Mouse (Mus musculus) forebrain, embryonic 11.5 days (tissue): Measurements from ENCODE around the gene Rsph9. TPM values are rescaled to one million over a fixed set of nuclear protein-coding genes. Genes with fewer than 3 reads are reported as not detected.

Experiments
- ATAC-seq: fragments of 200-750 bp; cut with Nextera tagmentation; replicated peaks from 2 replicates; pipeline ENCODE4 v1.8.0; 2017; ENCODE audit warnings: moderate TSS enrichment; ENCODE audit not compliant: low FRiP score
- DNase-seq: peaks from one replicate; pipeline ENCODE4 v3.0.0-alpha.2; 2017; ENCODE audit warnings: low spot score
- H3K27ac ChIP-seq: fragments of 300-500 bp; sonication (generic); 2 replicates; pipeline ENCODE4 v1.5.1; 2014; ENCODE audit warnings: low read depth, low read length
- H3K27me3 ChIP-seq: fragments of 300-500 bp; sonication (generic); 2 replicates; pipeline ENCODE4 v1.6.1; 2014; ENCODE audit warnings: mild to moderate bottlenecking, low read length, mixed read lengths; ENCODE audit not compliant: control insufficient read depth, insufficient read depth
- H3K36me3 ChIP-seq: fragments of 300-500 bp; sonication (generic); 2 replicates; pipeline ENCODE4 v1.6.1; 2014; ENCODE audit warnings: mild to moderate bottlenecking, low read length, moderate library complexity, mixed read lengths; ENCODE audit not compliant: control insufficient read depth, insufficient read depth
- H3K4me1 ChIP-seq: fragments of 300-500 bp; sonication (generic); replicated peaks from 2 replicates; pipeline ENCODE4 v1.6.1; 2014; ENCODE audit warnings: low read length, mixed read lengths; ENCODE audit not compliant: control insufficient read depth, insufficient read depth
- H3K4me2 ChIP-seq: fragments of 300-500 bp; sonication (generic); 2 replicates; pipeline ENCODE4 v1.6.1; 2014; ENCODE audit warnings: low read depth, mild to moderate bottlenecking, low read length, moderate library complexity, mixed read lengths; ENCODE audit not compliant: severe bottlenecking
- H3K4me3 ChIP-seq: fragments of 300-500 bp; sonication (generic); 2 replicates; pipeline ENCODE4 v1.5.1; 2014; ENCODE audit warnings: low read depth, low read length
- H3K9ac ChIP-seq: fragments of 300-500 bp; sonication (generic); 2 replicates; pipeline ENCODE4 v1.6.1; 2014; ENCODE audit warnings: low read length
- H3K9me3 ChIP-seq: fragments of 300-500 bp; sonication (generic); 2 replicates; pipeline ENCODE4 v1.6.1; 2016; ENCODE audit warnings: low read length, mixed read lengths; ENCODE audit not compliant: control insufficient read depth
- WGBS: fragments of 180-500 bp; shearing (Covaris S2); extraction: QIAGEN DNeasy Blood & Tissue Kit; methylation state at CpG from one replicate; pipeline ENCODE4 v1.1.7; 2014; 5-methylcytosine and 5-hydroxymethylcytosine counted together
- polyA plus RNA-seq: library from polyadenylated mRNA; unstranded; fragments of >200 nt; fragmentation: Nextera tagmentation; extraction: Ambion mirVana; gene quantifications from 2 replicates; pipeline ENCODE4 v1.2.1, GENCODE M21; 2014

Rsph9 gene
- polyA plus RNA-seq, 1 experiment from 2014 or later: 15.6 TPM

- Histone ChIP-seq H3K27ac (no peak overlapping the region), H3K4me2 (no peak overlapping the region), H3K9ac (no peak overlapping the region), H3K4me1 (no peaks in the 10 kb centered on the region), H3K27me3 (no peaks in the 10 kb centered on the region), H3K36me3 (peaks cover 4% of the 10 kb centered on the region; the same call in 1 of the 2 replicates), H3K4me3 (no peak overlapping the region), H3K9me3 (no peaks in the 10 kb centered on the region)
- WGBS: 86% methylated on average over 4 of the region's 4 CpGs
- no peak for ATAC-seq
- DNase-seq: no peak
Observed at GRCm38 (mm10) chr17:46118423-46118850, 25.6 kb downstream of the Rsph9 start.

- WGBS: 88% methylated on average over 13 of the region's 13 CpGs
Observed at GRCm38 (mm10) chr17:46117623-46118422, 26.2 kb downstream of the Rsph9 start.

GRCm38 (mm10) chr17:46116881-46117280 is 27.1 kb downstream of the Rsph9 start:
- no peak overlapping the region for H3K9ac ChIP-seq
- H3K36me3 ChIP-seq: peaks cover 3% of the 10 kb centered on the region; the same call in 1 of the 2 replicates
- H3K27me3 ChIP-seq: no peaks in the 10 kb centered on the region
- DNase-seq: no peak
- no peaks in the 10 kb centered on the region; the same call in 1 of the 2 replicates for H3K4me1 ChIP-seq
- no peaks in the 10 kb centered on the region for H3K9me3 ChIP-seq
- H3K27ac ChIP-seq: no peak overlapping the region
- no peak for ATAC-seq
- 83% methylated on average over 3 of the region's 3 CpGs for WGBS
- no peak overlapping the region for H3K4me2 ChIP-seq
- H3K4me3 ChIP-seq: no peak overlapping the region

More at GRCm38 (mm10) chr17:46117623-46118422, 26.2 kb downstream of the Rsph9 start:
- no peak overlapping the region for H3K27ac ChIP-seq
- H3K4me1 ChIP-seq: no peaks in the 10 kb centered on the region
- no peak for ATAC-seq
- no peaks in the 10 kb centered on the region for H3K27me3 ChIP-seq
- no peak overlapping the region for H3K4me3 ChIP-seq
- peaks cover 3% of the 10 kb centered on the region; the same call in 1 of the 2 replicates for H3K36me3 ChIP-seq
- H3K4me2 ChIP-seq: no peak overlapping the region
- no peaks in the 10 kb centered on the region for H3K9me3 ChIP-seq
- no peak overlapping the region for H3K9ac ChIP-seq
- no peak for DNase-seq

GRCm38 (mm10) chr17:46116138-46116537 is 27.9 kb downstream of the Rsph9 start:
- DNase-seq: no peak
- 75% methylated on average over 11 of the region's 11 CpGs for WGBS
- no peaks in the 10 kb centered on the region; the same call in 1 of the 2 replicates for H3K4me1 ChIP-seq
- H3K9ac ChIP-seq: no peak overlapping the region
- H3K4me3 ChIP-seq: no peak overlapping the region
- H3K27me3 ChIP-seq: no peaks in the 10 kb centered on the region
- H3K4me2 ChIP-seq: no peak overlapping the region
- H3K36me3 ChIP-seq: peaks cover 3% of the 10 kb centered on the region; the same call in 1 of the 2 replicates
- H3K27ac ChIP-seq: no peak overlapping the region
- H3K9me3 ChIP-seq: no peaks in the 10 kb centered on the region
- ATAC-seq: no peak

- Histone ChIP-seq H3K4me1 (no peaks in the 10 kb centered on the region; the same call in 1 of the 2 replicates), H3K4me3 (no peak overlapping the region), H3K27me3 (no peaks in the 10 kb centered on the region), H3K9me3 (no peaks in the 10 kb centered on the region), H3K9ac (no peak overlapping the region), H3K4me2 (no peak overlapping the region), H3K36me3 (peaks cover 2% of the 10 kb centered on the region; the same call in 1 of the 2 replicates), H3K27ac (no peak overlapping the region)
- WGBS: 72% methylated on average over 2 of the region's 2 CpGs
- no peak for DNase-seq
- no peak for ATAC-seq
Observed at GRCm38 (mm10) chr17:46115489-46115888, 28.5 kb downstream of the Rsph9 start.

- H3K9me3 ChIP-seq: no peaks in the 10 kb centered on the region
- H3K9ac ChIP-seq: peak within 1 kb of the TSS; percentile 73
- DNase-seq: peak; percentile 89
- peak within 1 kb of the TSS; percentile 75 for H3K4me2 ChIP-seq
- H3K4me3 ChIP-seq: peak within 1 kb of the TSS; percentile 82
- no peaks in the 10 kb centered on the region for H3K36me3 ChIP-seq
- no peaks in the 10 kb centered on the region for H3K27me3 ChIP-seq
- ATAC-seq: peak; percentile 92
- H3K4me1 ChIP-seq: no peaks in the 10 kb centered on the region; the same call in 1 of the 2 replicates
- H3K27ac ChIP-seq: no peak within 1 kb of the TSS; the same call in 1 of the 2 replicates
- WGBS: 5% methylated on average over 38 of the region's 38 CpGs
Observed at GRCm38 (mm10) chr17:46110402-46111289, 33.4 kb downstream of the Rsph9 start, which contains the start of gene Mrps18a. TSS of gene Mrps18a (plus strand) at chr17:46110986.

- no peaks in the 10 kb centered on the region for H3K27me3 ChIP-seq
- ATAC-seq (no peak), DNase-seq (no peak)
- H3K27ac ChIP-seq: no peak overlapping the region
- no peak overlapping the region for H3K9ac ChIP-seq
- 82% methylated on average over 4 of the region's 4 CpGs for WGBS
- no peak overlapping the region for H3K4me2 ChIP-seq
- H3K4me3 ChIP-seq: no peak overlapping the region
- no peaks in the 10 kb centered on the region; the same call in 1 of the 2 replicates for H3K4me1 ChIP-seq
- no peaks in the 10 kb centered on the region for H3K36me3 ChIP-seq
- H3K9me3 ChIP-seq: no peaks in the 10 kb centered on the region
Observed at GRCm38 (mm10) chr17:46108286-46108685, 35.7 kb downstream of the Rsph9 start.

- ATAC-seq: no peak
- H3K4me1 ChIP-seq: no peaks in the 10 kb centered on the region
- no peaks in the 10 kb centered on the region for H3K9me3 ChIP-seq
- no peak overlapping the region for H3K27ac ChIP-seq
- H3K27me3 ChIP-seq: no peaks in the 10 kb centered on the region
- WGBS: 56% methylated on average over 12 of the region's 12 CpGs
- H3K36me3 ChIP-seq: no peaks in the 10 kb centered on the region
- H3K4me3 ChIP-seq: no peak overlapping the region
- H3K9ac ChIP-seq: no peak overlapping the region
- DNase-seq: no peak
- H3K4me2 ChIP-seq: no peak overlapping the region
Observed at GRCm38 (mm10) chr17:46104487-46104886, 39.5 kb downstream of the Rsph9 start.
